Mouse (Mus musculus): Measurements from ENCODE around the gene Kbtbd6. TPM values are rescaled to one million over a fixed set of nuclear protein-coding genes. Genes with fewer than 3 reads are reported as not detected.
A peak's percentile ranks its signal among the peaks of the same experiment; 100 is the strongest.
"Not testable (repeated sequence)": the region's sequence is repeated elsewhere in the genome, so short reads cannot be mapped to it uniquely, and the experiment has no call there.

Gene Kbtbd6
- total RNA-seq (2021), result under 1 TPM in 1 of 2 experiments, not detected in 1; 0.20 TPM
- long read RNA-seq, experiment 1, result 0 reads
- long read RNA-seq, experiment 2, result 0 reads

GRCm38 (mm10) chr14:79451681-79452590 lies at the start of gene Kbtbd6:
TSS of gene Kbtbd6 (plus strand) at chr14:79451835.
- Histone ChIP-seq H3K27ac (peak within 1 kb of the TSS; percentile 69), H3K4me3 (peak within 1 kb of the TSS; percentile 73)
- DNase-seq, result peak; percentile 80
- intact Hi-C loops (cut with DNase I), result not testable (repeated sequence)

GRCm38 (mm10) chr14:79407641-79408040 lies 44.0 kb upstream of the Kbtbd6 start:
- no peak overlapping the region for H3K4me3 ChIP-seq
- no peak for DNase-seq
- H3K27ac ChIP-seq, result no peak overlapping the region
- TF ChIP-seq CTCF (IDR thresholded peaks at IDR 0.05), result no peak
- intact Hi-C loops (cut with DNase I), result no loop called here

GRCm38 (mm10) chr14:79409278-79409830 lies 42.3 kb upstream of the Kbtbd6 start:
- H3K4me3 ChIP-seq, result no peak overlapping the region
- H3K27ac ChIP-seq, result no peak overlapping the region
- no peak for DNase-seq
- intact Hi-C loops (cut with DNase I), result no loop called here
- TF ChIP-seq CTCF (IDR thresholded peaks at IDR 0.05), result no peak

- no peak for DNase-seq
- intact Hi-C loops (cut with DNase I), result no loop called here
- no peak overlapping the region for H3K4me3 ChIP-seq
- H3K27ac ChIP-seq, result no peak overlapping the region
- TF ChIP-seq CTCF (IDR thresholded peaks at IDR 0.05), result no peak
Measured at GRCm38 (mm10) chr14:79410662-79411061, 41.0 kb upstream of the Kbtbd6 start.

GRCm38 (mm10) chr14:79413121-79413520 lies 38.5 kb upstream of the Kbtbd6 start:
- intact Hi-C loops (cut with DNase I), result no loop called here
- no peak for TF ChIP-seq CTCF (IDR thresholded peaks at IDR 0.05)

GRCm38 (mm10) chr14:79420083-79420685 lies 31.5 kb upstream of the Kbtbd6 start:
- Histone ChIP-seq H3K27ac (no peak overlapping the region), H3K4me3 (no peak overlapping the region)
- intact Hi-C loops (cut with DNase I), result no loop called here
- no peak for DNase-seq
- no peak for TF ChIP-seq CTCF (IDR thresholded peaks at IDR 0.05)

More at GRCm38 (mm10) chr14:79413121-79413520, 38.5 kb upstream of the Kbtbd6 start:
- Histone ChIP-seq H3K4me3 (no peak overlapping the region), H3K27ac (no peak overlapping the region)
- no peak for DNase-seq

- DNase-seq, result peak; percentile 96
- Histone ChIP-seq H3K4me3 (peak within 1 kb of the TSS; percentile 83), H3K27ac (peak within 1 kb of the TSS; percentile 92)
- no peak for TF ChIP-seq CTCF (IDR thresholded peaks at IDR 0.05)
- intact Hi-C loops (cut with DNase I), result loop anchor here (2.0 kb wide), 1 partner anchor 33 kb away; no protein-coding TSS in a partner anchor
Measured at GRCm38 (mm10) chr14:79425979-79426729, 25.5 kb upstream of the Kbtbd6 start, which contains the start of gene Kbtbd7. TSS of gene Kbtbd7 (plus strand) at chr14:79426511.

GRCm38 (mm10) chr14:79426730-79427365 lies 24.8 kb upstream of the Kbtbd6 start:
- Histone ChIP-seq H3K4me3 (peak overlapping the region; percentile 83), H3K27ac (peak overlapping the region; percentile 92)
- peak; percentile 31 for DNase-seq
- intact Hi-C loops (cut with DNase I), result not testable (repeated sequence)

- no peak for DNase-seq
- H3K4me3 ChIP-seq, result no peak overlapping the region
- no peak for TF ChIP-seq CTCF (IDR thresholded peaks at IDR 0.05)
- intact Hi-C loops (cut with DNase I), result no loop called here
- no peak overlapping the region for H3K27ac ChIP-seq
Measured at GRCm38 (mm10) chr14:79434068-79434467, 17.6 kb upstream of the Kbtbd6 start.

- no peak for TF ChIP-seq CTCF (IDR thresholded peaks at IDR 0.05)
- intact Hi-C loops (cut with DNase I), result no loop called here
- Histone ChIP-seq H3K4me3 (no peak overlapping the region), H3K27ac (no peak overlapping the region)
- DNase-seq, result no peak
Measured at GRCm38 (mm10) chr14:79440655-79441054, 11.0 kb upstream of the Kbtbd6 start.

- no peak overlapping the region for H3K27ac ChIP-seq
- intact Hi-C loops (cut with DNase I), result no loop called here
- TF ChIP-seq CTCF (IDR thresholded peaks at IDR 0.05), result no peak
- DNase-seq, result no peak
- no peak overlapping the region for H3K4me3 ChIP-seq
Measured at GRCm38 (mm10) chr14:79441441-79441840, 10.2 kb upstream of the Kbtbd6 start.

GRCm38 (mm10) chr14:79444601-79445000 lies 7.0 kb upstream of the Kbtbd6 start:
- H3K27ac ChIP-seq, result no peak overlapping the region
- TF ChIP-seq CTCF (IDR thresholded peaks at IDR 0.05), result no peak
- intact Hi-C loops (cut with DNase I), result no loop called here
- no peak overlapping the region for H3K4me3 ChIP-seq
- no peak for DNase-seq

Measured in gastrocnemius, adult 2 months (tissue).